Mouse (Mus musculus): ENCODE data around the gene Olfr309. TPM values are rescaled to one million over a fixed set of nuclear protein-coding genes. Genes with fewer than 3 reads are reported as not detected.
"Not testable (repeated sequence)": the region's sequence is repeated elsewhere in the genome, so short reads cannot be mapped to it uniquely, and the experiment has no call there.

The Olfr309 gene
- not detected in 2 replicates for polyA plus RNA-seq (2014; fragmentation: Nextera tagmentation; extraction: Ambion mirVana)

GRCm38 (mm10) chr7:86313608-86314007 lies at the start of gene Olfr309:
Olfr309 (minus strand) TSS chr7:86313708.
- no peak for DNase-seq
- H3K9me3 ChIP-seq (ENCODE audit: low read depth, low read length) = no peaks in the 10 kb centered on the region; the same call in 1 of the 2 replicates
- H3K4me3 ChIP-seq (ENCODE audit: low read depth, low read length) = no peak within 1 kb of the TSS
- H3K9ac ChIP-seq = no peak within 1 kb of the TSS
- WGBS = 77% methylated on average over 2 of the region's 2 CpGs
- no peaks in the 10 kb centered on the region for H3K36me3 ChIP-seq (ENCODE audit: insufficient read depth)
- no peaks in the 10 kb centered on the region for H3K4me1 ChIP-seq (ENCODE audit: insufficient read depth)
- no peak within 1 kb of the TSS for H3K27ac ChIP-seq (ENCODE audit: low read depth)
- no peak for TF ChIP-seq CTCF (IDR thresholded peaks at IDR 0.05; ENCODE audit: low read depth)
- H3K4me2 ChIP-seq = no peak within 1 kb of the TSS
- ATAC-seq (ENCODE audit: insufficient read depth) = no peak
- no peaks in the 10 kb centered on the region for H3K27me3 ChIP-seq (ENCODE audit: insufficient read depth, low read length)

DNA sequence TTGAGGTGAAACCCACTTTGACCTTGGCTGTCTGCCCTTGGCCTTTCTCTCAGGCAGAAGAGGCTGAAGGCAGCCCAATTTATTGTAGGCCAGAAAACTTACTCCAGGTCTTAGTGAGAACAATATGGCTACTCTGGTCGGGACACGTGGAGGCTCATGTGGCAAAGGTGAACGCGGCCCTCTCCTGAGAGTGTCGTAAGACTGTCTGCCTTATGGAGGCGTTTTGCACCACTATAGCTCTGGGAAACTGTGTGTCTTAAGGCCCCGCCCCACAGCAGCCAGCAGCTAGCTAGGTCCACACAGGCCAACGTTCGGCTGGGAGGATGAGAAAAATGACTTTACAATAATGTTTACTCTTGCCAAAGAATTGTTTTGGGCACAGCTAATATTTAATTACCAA lies 32.8 kb upstream of the Olfr309 start:
- not testable (repeated sequence) for H3K4me2 ChIP-seq; DNase-seq; H3K4me1 ChIP-seq (ENCODE audit: insufficient read depth); ATAC-seq (ENCODE audit: insufficient read depth); H3K9me3 ChIP-seq (ENCODE audit: low read depth, low read length); H3K9ac ChIP-seq; H3K27ac ChIP-seq (ENCODE audit: low read depth); H3K27me3 ChIP-seq (ENCODE audit: insufficient read depth, low read length); H3K36me3 ChIP-seq (ENCODE audit: insufficient read depth); H3K4me3 ChIP-seq (ENCODE audit: low read depth, low read length)
- 84% methylated on average over 9 of the region's 9 CpGs for WGBS

DNA sequence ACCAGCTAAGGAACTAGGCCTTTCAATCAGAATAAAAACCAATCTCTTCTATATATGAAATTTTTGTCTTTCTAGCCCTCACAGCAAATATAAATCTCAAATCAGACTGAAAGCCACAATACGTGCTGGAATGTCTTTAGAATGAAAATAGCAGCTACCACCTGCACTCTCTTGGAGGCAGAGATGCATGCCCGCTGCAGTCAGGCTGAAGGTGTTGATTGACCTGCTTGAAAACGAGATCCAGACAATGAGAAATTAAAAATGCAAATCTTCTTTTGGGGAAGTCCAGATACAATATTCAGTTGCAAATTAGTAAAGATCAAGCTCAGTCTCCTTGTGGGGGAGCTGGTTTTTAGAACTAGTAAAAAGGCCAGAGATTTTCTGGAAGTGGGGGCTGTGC lies 30.7 kb upstream of the Olfr309 start:
- 58% methylated on average over 3 of the region's 3 CpGs for WGBS
- Histone ChIP-seq H3K4me1 (ENCODE audit: insufficient read depth) (no peaks in the 10 kb centered on the region), H3K36me3 (ENCODE audit: insufficient read depth) (no peaks in the 10 kb centered on the region), H3K27me3 (ENCODE audit: insufficient read depth, low read length) (no peaks in the 10 kb centered on the region), H3K9ac (no peak overlapping the region), H3K27ac (ENCODE audit: low read depth) (no peak overlapping the region), H3K9me3 (ENCODE audit: low read depth, low read length) (no peaks in the 10 kb centered on the region), H3K4me3 (ENCODE audit: low read depth, low read length) (no peak overlapping the region), H3K4me2 (no peak overlapping the region)
- no peak for ATAC-seq (ENCODE audit: insufficient read depth)
- DNase-seq = no peak
- TF ChIP-seq CTCF (IDR thresholded peaks at IDR 0.05; ENCODE audit: low read depth) = no peak

- ATAC-seq (ENCODE audit: insufficient read depth) (no peak), DNase-seq (no peak)
- H3K4me2 ChIP-seq = no peak overlapping the region
- 66% methylated on average over 14 of the region's 14 CpGs for WGBS
- H3K9me3 ChIP-seq (ENCODE audit: low read depth, low read length) = no peaks in the 10 kb centered on the region
- H3K4me1 ChIP-seq (ENCODE audit: insufficient read depth) = no peaks in the 10 kb centered on the region
- no peak for TF ChIP-seq CTCF (IDR thresholded peaks at IDR 0.05; ENCODE audit: low read depth)
- H3K36me3 ChIP-seq (ENCODE audit: insufficient read depth) = no peaks in the 10 kb centered on the region
- no peaks in the 10 kb centered on the region for H3K27me3 ChIP-seq (ENCODE audit: insufficient read depth, low read length)
- H3K27ac ChIP-seq (ENCODE audit: low read depth) = no peak overlapping the region
- H3K4me3 ChIP-seq (ENCODE audit: low read depth, low read length) = no peak overlapping the region
- no peak overlapping the region for H3K9ac ChIP-seq
Observed at GRCm38 (mm10) chr7:86342881-86343565, 29.5 kb upstream of the Olfr309 start.

DNA sequence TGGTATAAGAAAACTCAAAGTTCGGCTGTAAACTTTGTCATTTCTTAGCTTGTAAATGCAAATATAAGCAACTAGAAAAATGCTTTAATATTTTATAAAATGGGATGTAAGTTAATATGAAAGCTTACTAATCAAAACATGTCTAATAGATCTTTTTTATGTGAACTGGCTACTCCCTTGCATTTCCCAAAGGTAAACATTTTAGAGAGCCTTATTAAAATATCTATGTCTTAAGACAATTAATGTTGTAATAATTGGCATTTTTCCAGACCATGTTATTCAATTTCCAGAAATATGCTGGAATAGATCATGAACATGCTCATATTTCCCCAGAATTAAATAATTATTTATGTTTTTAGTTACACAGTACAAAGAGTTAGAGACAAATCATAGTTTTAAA lies 24.0 kb upstream of the Olfr309 start, which contains the start of gene Olfr307:
Gene Olfr307 (minus strand): TSS at position 101 of the 400 bp plus-strand sequence.
- Histone ChIP-seq H3K4me2 (no peak within 1 kb of the TSS), H3K4me3 (ENCODE audit: low read depth, low read length) (no peak within 1 kb of the TSS), H3K9me3 (ENCODE audit: low read depth, low read length) (no peaks in the 10 kb centered on the region), H3K9ac (no peak within 1 kb of the TSS), H3K4me1 (ENCODE audit: insufficient read depth) (no peaks in the 10 kb centered on the region), H3K27ac (ENCODE audit: low read depth) (no peak within 1 kb of the TSS), H3K27me3 (ENCODE audit: insufficient read depth, low read length) (no peaks in the 10 kb centered on the region), H3K36me3 (ENCODE audit: insufficient read depth) (no peaks in the 10 kb centered on the region)
- TF ChIP-seq CTCF (IDR thresholded peaks at IDR 0.05; ENCODE audit: low read depth) = no peak
- DNase-seq (no peak), ATAC-seq (ENCODE audit: insufficient read depth) (no peak)
- 55% methylated on average over 1 of the region's 1 CpGs for WGBS

DNA sequence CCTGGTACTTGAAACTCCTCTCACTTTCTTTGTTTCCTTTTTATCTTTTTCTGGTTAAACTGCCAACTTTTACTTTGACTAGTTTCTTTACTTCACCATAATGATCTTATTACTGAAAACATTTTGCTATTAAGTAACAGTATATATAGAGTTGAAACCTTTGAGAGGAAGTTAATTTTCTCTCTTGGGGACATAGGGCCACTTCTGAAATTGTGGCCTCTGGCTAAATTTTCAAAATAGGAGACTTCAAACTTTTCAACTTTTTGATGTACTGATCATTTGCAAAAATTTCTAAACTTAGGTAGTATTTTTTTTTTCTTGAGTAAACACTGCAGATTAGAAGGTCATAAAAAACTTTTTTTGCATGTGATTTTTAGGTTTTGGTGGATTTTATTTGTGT lies 12.0 kb upstream of the Olfr309 start, which contains the start of gene Olfr308:
Gene Olfr308 (minus strand): TSS at position 101 of the 400 bp plus-strand sequence.
- Histone ChIP-seq H3K9ac (no peak within 1 kb of the TSS), H3K4me3 (ENCODE audit: low read depth, low read length) (no peak within 1 kb of the TSS), H3K4me1 (ENCODE audit: insufficient read depth) (no peaks in the 10 kb centered on the region), H3K4me2 (no peak within 1 kb of the TSS), H3K27me3 (ENCODE audit: insufficient read depth, low read length) (no peaks in the 10 kb centered on the region), H3K9me3 (ENCODE audit: low read depth, low read length) (no peaks in the 10 kb centered on the region), H3K27ac (ENCODE audit: low read depth) (no peak within 1 kb of the TSS), H3K36me3 (ENCODE audit: insufficient read depth) (no peaks in the 10 kb centered on the region)
- DNase-seq (no peak), ATAC-seq (ENCODE audit: insufficient read depth) (no peak)
- no peak for TF ChIP-seq CTCF (IDR thresholded peaks at IDR 0.05; ENCODE audit: low read depth)

GRCm38 (mm10) chr7:86321323-86321722 lies 7.8 kb upstream of the Olfr309 start:
- H3K4me2 ChIP-seq = no peak overlapping the region
- WGBS = 85% methylated on average over 2 of the region's 2 CpGs
- H3K36me3 ChIP-seq (ENCODE audit: insufficient read depth) = no peaks in the 10 kb centered on the region
- no peaks in the 10 kb centered on the region; the same call in 1 of the 2 replicates for H3K9me3 ChIP-seq (ENCODE audit: low read depth, low read length)
- H3K9ac ChIP-seq = no peak overlapping the region
- H3K27me3 ChIP-seq (ENCODE audit: insufficient read depth, low read length) = no peaks in the 10 kb centered on the region
- no peaks in the 10 kb centered on the region for H3K4me1 ChIP-seq (ENCODE audit: insufficient read depth)
- ATAC-seq (ENCODE audit: insufficient read depth) (no peak), DNase-seq (no peak)
- no peak overlapping the region for H3K4me3 ChIP-seq (ENCODE audit: low read depth, low read length)
- no peak for TF ChIP-seq CTCF (IDR thresholded peaks at IDR 0.05; ENCODE audit: low read depth)
- H3K27ac ChIP-seq (ENCODE audit: low read depth) = no peak overlapping the region

Measured in lung, embryonic 14.5 days (tissue).